In the genomic region with DNA sequence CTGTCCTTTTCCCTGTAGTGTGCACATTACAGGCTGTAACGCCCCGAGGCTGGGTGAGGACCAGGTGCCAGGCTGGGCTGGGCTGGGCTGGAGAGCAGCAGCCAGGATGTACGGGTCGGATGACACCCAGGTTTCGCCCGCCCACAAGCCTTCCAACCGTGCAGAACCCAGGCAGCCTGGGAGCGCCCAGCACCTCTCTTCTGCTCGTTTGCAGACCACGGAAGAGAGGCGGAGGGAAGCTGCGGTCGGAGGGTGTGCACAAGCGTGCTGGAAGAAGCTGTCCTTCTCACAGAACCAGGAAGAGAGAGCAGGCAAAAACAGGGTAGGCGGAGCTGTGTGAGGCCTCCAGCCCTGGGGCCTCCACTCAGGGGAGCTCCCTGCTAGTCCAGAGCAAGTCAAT, we compare ENCODE assay signal across 8 mouse cellular contexts. TPM values are rescaled to one million over a fixed set of nuclear protein-coding genes. Genes with fewer than 3 reads are reported as not detected.
DNase-seq lines count a peak whose midpoint lies in the region; ATAC-seq and TF ChIP-seq lines count a peak whose summit lies in the region.

No protein-coding gene starts in this region.

- H3K4me2 ChIP-seq in hindbrain, embryonic 15.5 days: peak overlapping the region; percentile 36
- peak overlapping the region; percentile 70 for H3K4me2 ChIP-seq in liver, embryonic 12.5 days
- peak overlapping the region; percentile 91 for H3K4me2 ChIP-seq in myocyte (ENCODE audit: low read depth)

- no peak for TF ChIP-seq CTCF in E14TG2a.4 (conservative IDR thresholded peaks at IDR 0.05; ENCODE audit: low read length)

- no peaks in the 10 kb centered on the region for H3K9me3 ChIP-seq in E14TG2a.4 (ENCODE audit: low read length)
- H3K9me3 ChIP-seq in hindbrain, embryonic 15.5 days: no peaks in the 10 kb centered on the region
- H3K9me3 ChIP-seq in liver, embryonic 12.5 days (replicated peaks): no peaks in the 10 kb centered on the region

- peak overlapping the region; percentile 47; the same call in 1 of the 2 replicates for H3K27ac ChIP-seq in hindbrain, embryonic 15.5 days (replicated peaks)
- H3K27ac ChIP-seq in liver, embryonic 12.5 days: peak overlapping the region; percentile 96

- peak; percentile 47 for DNase-seq in adrenal gland, adult 8-10 months
- peak; percentile 51 for DNase-seq in gastrocnemius, adult 18-20 months (ENCODE audit: low spot score)
- DNase-seq in thymus, postnatal 4 days: peak; percentile 87
- no peak for DNase-seq in right cerebral cortex, postnatal 4 days

- WGBS in hindbrain, embryonic 15.5 days: 33% methylated on average over 15 of the region's 15 CpGs
- 7% methylated on average over 15 of the region's 15 CpGs for WGBS in liver, embryonic 12.5 days (ENCODE audit: insufficient replicate concordance)

- H3K9ac ChIP-seq in hindbrain, embryonic 15.5 days: peak overlapping the region; percentile 20; the same call in 1 of the 2 replicates
- H3K9ac ChIP-seq in liver, embryonic 12.5 days: peak overlapping the region; percentile 63

- H3K4me1 ChIP-seq in E14TG2a.4 (replicated peaks; ENCODE audit: low read depth, low read length): peaks cover 69% of the 10 kb centered on the region
- peaks cover 77% of the 10 kb centered on the region for H3K4me1 ChIP-seq in hindbrain, embryonic 15.5 days (replicated peaks)
- H3K4me1 ChIP-seq in liver, embryonic 12.5 days: peaks cover 89% of the 10 kb centered on the region

- peak overlapping the region; percentile 57 for H3K4me3 ChIP-seq in E14TG2a.4 (replicated peaks; ENCODE audit: low read length)
- H3K4me3 ChIP-seq in hindbrain, embryonic 15.5 days: 0 out of 2 replicates have a peak overlapping the region, but pooled peaks have one; percentile 3
- peak overlapping the region; percentile 42 for H3K4me3 ChIP-seq in liver, embryonic 12.5 days
- H3K4me3 ChIP-seq in myocyte: no peak overlapping the region

- H3K27me3 ChIP-seq in E14TG2a.4 (ENCODE audit: insufficient read depth, low read length) (0 out of 2 replicates have a peak, but pooled peaks cover 4% of the 10 kb centered on the region), myocyte (ENCODE audit: control insufficient read depth, insufficient read depth, insufficient read length) (no peaks in the 10 kb centered on the region)
- H3K27me3 ChIP-seq in hindbrain, embryonic 15.5 days: no peaks in the 10 kb centered on the region
- no peaks in the 10 kb centered on the region for H3K27me3 ChIP-seq in liver, embryonic 12.5 days (replicated peaks)

- no peak overlapping the region for H3ac ChIP-seq in myocyte (ENCODE audit: control insufficient read depth, insufficient read length)

- TF ChIP-seq POLR2A in myocyte (IDR thresholded peaks at IDR 0.05; ENCODE audit: insufficient read length, low read depth): no peak

- H3K36me3 ChIP-seq in E14TG2a.4 (ENCODE audit: insufficient read depth, low read length): peaks cover 10% of the 10 kb centered on the region; the same call in 1 of the 2 replicates
- H3K36me3 ChIP-seq in hindbrain, embryonic 15.5 days: no peaks in the 10 kb centered on the region
- peaks cover 21% of the 10 kb centered on the region for H3K36me3 ChIP-seq in liver, embryonic 12.5 days
- no peaks in the 10 kb centered on the region for H3K36me3 ChIP-seq in myocyte (ENCODE audit: control insufficient read depth, insufficient read depth)

- ATAC-seq in hindbrain, embryonic 15.5 days (ENCODE audit: low FRiP score, low read depth): no peak
- ATAC-seq in liver, embryonic 12.5 days: peak; percentile 42

- H3K79me2 ChIP-seq in myocyte (ENCODE audit: control insufficient read depth, insufficient read depth): peaks cover 92% of the 10 kb centered on the region

TF ChIP-seq in myocyte, 11 proteins besides CTCF, POLR2A, EP300 and RAD21:
- TF ChIP-seq TCF3 (IDR thresholded peaks at IDR 0.05; ENCODE audit: insufficient read length, low read depth) (no peak), MYOG (IDR thresholded peaks at IDR 0.05; ENCODE audit: control insufficient read depth in 1 of 3, insufficient read depth in 1 of 3, insufficient read length in 2 of 3, low read depth in 2 of 3) (peak in 1 of 3 experiments; percentile 6), MAX (IDR thresholded peaks at IDR 0.05; ENCODE audit: low read depth) (no peak), TCF12 (IDR thresholded peaks at IDR 0.05; ENCODE audit: insufficient read depth, poor library complexity, severe bottlenecking) (no peak), SRF (IDR thresholded peaks at IDR 0.05; ENCODE audit: control insufficient read depth, insufficient read length, low read depth) (no peak), E2F4 (IDR thresholded peaks at IDR 0.05; ENCODE audit: insufficient read depth) (no peak), REST (IDR thresholded peaks at IDR 0.05; ENCODE audit: insufficient read depth, insufficient read length) (no peak), CEBPB (IDR thresholded peaks at IDR 0.05; ENCODE audit: insufficient read depth, poor library complexity, severe bottlenecking) (no peak), POLR2AphosphoS2 (IDR thresholded peaks at IDR 0.05; ENCODE audit: insufficient read length, low read depth) (peak; percentile 11), MYOD1 (IDR thresholded peaks at IDR 0.05; ENCODE audit: control insufficient read depth in 1 of 3, insufficient read length in 2 of 3, low read depth in 2 of 3) (peak in 1 of 3 experiments; percentile 61), USF1 (IDR thresholded peaks at IDR 0.05; ENCODE audit: low read depth) (no peak)

RNA-seq across cellular contexts. Expression of a gene that starts 13.0 kb away (rescaled TPM):
- total RNA-seq in adrenal gland, adult 8-10 months (2022): 100 to 1,000 TPM in 1 of 4 experiments, 10 to 100 TPM in 3; 78.2 to 121 (median 82.4) TPM
- 1 to 10 TPM; 6.4 to 9.8 TPM for total RNA-seq in gastrocnemius, adult 18-20 months (2021)
- 36.6 and 44.5 TPM in 2 replicates for polyA plus RNA-seq in hindbrain, embryonic 15.5 days (2015; fragmentation: Nextera tagmentation; extraction: Ambion mirVana)
- 27.0 and 27.8 TPM in 2 replicates for polyA plus RNA-seq in liver, embryonic 12.5 days (2016; fragmentation: Nextera tagmentation; extraction: Ambion mirVana)
- polyA plus RNA-seq in myocyte (2012; fragmentation: generic; extraction: Trizol): 76.7 TPM

RNA-seq across cellular contexts. Expression of a gene that starts 19.8 kb away (rescaled TPM):
- not detected for total RNA-seq in adrenal gland, adult 8-10 months (2022)
- not detected for total RNA-seq in gastrocnemius, adult 18-20 months (2021)
- polyA plus RNA-seq in hindbrain, embryonic 15.5 days (2015; fragmentation: Nextera tagmentation; extraction: Ambion mirVana): not detected in 2 replicates
- polyA plus RNA-seq in liver, embryonic 12.5 days (2016; fragmentation: Nextera tagmentation; extraction: Ambion mirVana): not detected in 2 replicates
- polyA plus RNA-seq in myocyte (2012; fragmentation: generic; extraction: Trizol): 1.00 TPM

RNA-seq across cellular contexts. Expression of a gene that starts 34.3 kb away (rescaled TPM):
- total RNA-seq in adrenal gland, adult 8-10 months (2022): not detected
- not detected for total RNA-seq in gastrocnemius, adult 18-20 months (2021)
- polyA plus RNA-seq in hindbrain, embryonic 15.5 days (2015; fragmentation: Nextera tagmentation; extraction: Ambion mirVana): 0.19 and 1.3 TPM in 2 replicates
- polyA plus RNA-seq in liver, embryonic 12.5 days (2016; fragmentation: Nextera tagmentation; extraction: Ambion mirVana): not detected in 2 replicates
- 0.23 TPM for polyA plus RNA-seq in myocyte (2012; fragmentation: generic; extraction: Trizol)

RNA-seq across cellular contexts. Expression of a gene that starts 43.1 kb away (rescaled TPM):
- total RNA-seq in adrenal gland, adult 8-10 months (2022): under 1 TPM in 2 of 4 experiments, not detected in 2; 0.19 to 0.49 TPM
- total RNA-seq in gastrocnemius, adult 18-20 months (2021): not detected
- polyA plus RNA-seq in hindbrain, embryonic 15.5 days (2015; fragmentation: Nextera tagmentation; extraction: Ambion mirVana): not detected in 2 replicates
- not detected in 2 replicates for polyA plus RNA-seq in liver, embryonic 12.5 days (2016; fragmentation: Nextera tagmentation; extraction: Ambion mirVana)
- polyA plus RNA-seq in myocyte (2012; fragmentation: generic; extraction: Trizol): not detected

RNA-seq across cellular contexts. Expression of a gene that starts 47.3 kb away (rescaled TPM):
- total RNA-seq in adrenal gland, adult 8-10 months (2022): under 1 TPM in 2 of 4 experiments, not detected in 2; 0.11 to 0.49 TPM
- under 1 TPM; 0.24 to 0.37 TPM for total RNA-seq in gastrocnemius, adult 18-20 months (2021)
- 0.05 and 0.19 TPM in 2 replicates for polyA plus RNA-seq in hindbrain, embryonic 15.5 days (2015; fragmentation: Nextera tagmentation; extraction: Ambion mirVana)
- 0.16 and 0.19 TPM in 2 replicates for polyA plus RNA-seq in liver, embryonic 12.5 days (2016; fragmentation: Nextera tagmentation; extraction: Ambion mirVana)
- not detected for polyA plus RNA-seq in myocyte (2012; fragmentation: generic; extraction: Trizol)

Comparison
In these comparisons a context has a peak if more than half of its experiments do, and no peak if none do; other contexts are left out.
1. H3K4me2 ChIP-seq: peak in every context shown above with its lines; median percentile 91 in myocyte; 70 in liver, embryonic 12.5 days; 36 in hindbrain, embryonic 15.5 days.